Mouse (Mus musculus): Measurements from ENCODE around the gene Cd164.

DNA sequence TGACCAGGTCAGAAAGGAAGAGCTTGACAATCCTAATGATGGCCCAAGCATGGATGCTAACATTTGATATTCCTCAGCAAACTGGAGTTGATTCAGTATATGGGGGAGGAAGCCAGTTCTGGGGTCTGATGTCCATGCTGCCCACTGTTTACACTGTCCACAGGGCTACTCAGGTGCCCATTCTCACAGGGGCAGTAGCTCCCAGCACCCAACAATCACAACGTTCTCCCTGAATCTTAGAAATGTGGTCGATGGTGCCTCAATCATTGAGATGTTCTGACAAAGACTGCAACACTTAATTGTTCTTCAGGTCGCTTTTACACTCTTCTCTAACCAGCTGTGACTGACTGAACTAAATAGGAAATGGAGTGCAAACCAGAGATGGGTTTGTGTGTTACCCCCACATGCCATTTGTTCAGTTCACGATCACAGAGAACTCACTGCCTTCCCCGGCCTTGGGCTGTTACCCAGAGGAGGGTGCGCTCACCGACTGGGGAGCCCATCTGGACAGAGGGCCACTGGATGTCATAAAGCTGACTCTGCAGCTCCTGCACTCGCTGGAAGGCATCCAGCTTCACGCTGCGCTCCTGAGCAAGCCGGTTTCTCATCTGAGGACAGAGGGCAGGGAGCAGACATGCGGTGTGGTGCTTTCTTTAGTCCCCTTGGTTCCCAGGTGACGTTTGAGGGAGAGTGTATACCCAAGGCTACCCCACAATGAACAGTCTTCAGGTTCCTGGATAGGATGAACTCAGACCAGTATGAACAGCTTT lies 27.4 kb downstream of the Cd164 start:
- no peak for TF ChIP-seq GATA1 (IDR thresholded peaks at IDR 0.05; ENCODE audit: low read length)
- TF ChIP-seq TAL1 (IDR thresholded peaks at IDR 0.05; ENCODE audit: low read length) = no peak

Data from erythroblast, embryonic 14.5 days (primary cell).